Mouse (Mus musculus): ENCODE data around the gene Abcf2. TPM values are rescaled to one million over a fixed set of nuclear protein-coding genes. Genes with fewer than 3 reads are reported as not detected.
A peak's percentile ranks its signal among the peaks of the same experiment; 100 is the strongest.

The Abcf2 gene
- total and polyA plus RNA-seq, 2 experiments from 2014 or later = 60.6 to 66.5 TPM

- Histone ChIP-seq H3K4me2 (ENCODE audit: low read depth, low read length) (no peak overlapping the region), H3K27ac (no peak overlapping the region), H3K4me3 (ENCODE audit: low read length) (no peak overlapping the region), H3K4me1 (ENCODE audit: insufficient read depth, low read length) (peaks cover 16% of the 10 kb centered on the region), H3K9me3 (ENCODE audit: low read length) (no peaks in the 10 kb centered on the region), H3K36me3 (ENCODE audit: insufficient read depth, low read length) (peaks cover 17% of the 10 kb centered on the region), H3K9ac (replicated peaks; ENCODE audit: low read length) (no peak overlapping the region), H3K27me3 (ENCODE audit: insufficient read depth, low read length) (no peaks in the 10 kb centered on the region)
- ATAC-seq = no peak
- no peak for TF ChIP-seq CTCF (IDR thresholded peaks at IDR 0.05; ENCODE audit: low read depth)
- DNase-seq (ENCODE audit: low spot score) = no peak
- 75% methylated on average over 10 of the region's 10 CpGs for WGBS
These were observed 16.0 kb upstream of the Abcf2 start for GRCm38 (mm10) chr5:24593230-24593629.

GRCm38 (mm10) chr5:24592471-24593160 lies 15.3 kb upstream of the Abcf2 start:
- H3K4me3 ChIP-seq (ENCODE audit: low read length) = no peak overlapping the region
- WGBS = 76% methylated on average over 21 of the region's 21 CpGs
- ATAC-seq = no peak
- peaks cover 17% of the 10 kb centered on the region for H3K36me3 ChIP-seq (ENCODE audit: insufficient read depth, low read length)
- no peak overlapping the region for H3K27ac ChIP-seq
- no peak for TF ChIP-seq CTCF (IDR thresholded peaks at IDR 0.05; ENCODE audit: low read depth)
- peaks cover 16% of the 10 kb centered on the region for H3K4me1 ChIP-seq (ENCODE audit: insufficient read depth, low read length)
- H3K4me2 ChIP-seq (ENCODE audit: low read depth, low read length) = no peak overlapping the region
- no peaks in the 10 kb centered on the region for H3K27me3 ChIP-seq (ENCODE audit: insufficient read depth, low read length)
- no peaks in the 10 kb centered on the region for H3K9me3 ChIP-seq (ENCODE audit: low read length)
- no peak overlapping the region for H3K9ac ChIP-seq (replicated peaks; ENCODE audit: low read length)
- no peak for DNase-seq (ENCODE audit: low spot score)

GRCm38 (mm10) chr5:24591796-24592470 lies 14.7 kb upstream of the Abcf2 start:
- H3K36me3 ChIP-seq (ENCODE audit: insufficient read depth, low read length) = peaks cover 17% of the 10 kb centered on the region
- 61% methylated on average over 23 of the region's 24 CpGs for WGBS

GRCm38 (mm10) chr5:24591268-24591721 lies 14.0 kb upstream of the Abcf2 start:
- no peak for TF ChIP-seq CTCF (IDR thresholded peaks at IDR 0.05; ENCODE audit: low read depth)
- 29% methylated on average over 23 of the region's 23 CpGs for WGBS
- DNase-seq (ENCODE audit: low spot score) (no peak), ATAC-seq (no peak)
- Histone ChIP-seq H3K27me3 (ENCODE audit: insufficient read depth, low read length) (no peaks in the 10 kb centered on the region), H3K9ac (replicated peaks; ENCODE audit: low read length) (no peak overlapping the region), H3K27ac (peak overlapping the region; percentile 3; the same call in 1 of the 2 replicates), H3K9me3 (ENCODE audit: low read length) (no peaks in the 10 kb centered on the region), H3K4me3 (ENCODE audit: low read length) (no peak overlapping the region), H3K4me2 (ENCODE audit: low read depth, low read length) (no peak overlapping the region), H3K36me3 (ENCODE audit: insufficient read depth, low read length) (peaks cover 17% of the 10 kb centered on the region), H3K4me1 (ENCODE audit: insufficient read depth, low read length) (peaks cover 13% of the 10 kb centered on the region)

More at GRCm38 (mm10) chr5:24591796-24592470, 14.7 kb upstream of the Abcf2 start:
- Histone ChIP-seq H3K9ac (replicated peaks; ENCODE audit: low read length) (no peak overlapping the region), H3K4me2 (ENCODE audit: low read depth, low read length) (no peak overlapping the region), H3K27me3 (ENCODE audit: insufficient read depth, low read length) (no peaks in the 10 kb centered on the region), H3K4me1 (ENCODE audit: insufficient read depth, low read length) (peaks cover 17% of the 10 kb centered on the region), H3K4me3 (ENCODE audit: low read length) (no peak overlapping the region), H3K9me3 (ENCODE audit: low read length) (no peaks in the 10 kb centered on the region), H3K27ac (no peak overlapping the region)
- no peak for ATAC-seq
- DNase-seq (ENCODE audit: low spot score) = no peak
- no peak for TF ChIP-seq CTCF (IDR thresholded peaks at IDR 0.05; ENCODE audit: low read depth)

- no peak for DNase-seq (ENCODE audit: low spot score)
These were observed 12.5 kb upstream of the Abcf2 start for GRCm38 (mm10) chr5:24589511-24590500.

GRCm38 (mm10) chr5:24587200-24587577 lies 9.9 kb upstream of the Abcf2 start:
- peak; percentile 39 for DNase-seq (ENCODE audit: low spot score)
- Histone ChIP-seq H3K4me2 (ENCODE audit: low read depth, low read length) (peak overlapping the region; percentile 83), H3K9ac (replicated peaks; ENCODE audit: low read length) (peak overlapping the region; percentile 76)

More at GRCm38 (mm10) chr5:24589511-24590500, 12.5 kb upstream of the Abcf2 start:
- H3K4me2 ChIP-seq (ENCODE audit: low read depth, low read length) = no peak overlapping the region
- no peak overlapping the region for H3K9ac ChIP-seq (replicated peaks; ENCODE audit: low read length)
- H3K27me3 ChIP-seq (ENCODE audit: insufficient read depth, low read length) = no peaks in the 10 kb centered on the region
- 81% methylated on average over 20 of the region's 20 CpGs for WGBS
- no peak for TF ChIP-seq CTCF (IDR thresholded peaks at IDR 0.05; ENCODE audit: low read depth)
- H3K27ac ChIP-seq = no peak overlapping the region
- no peak overlapping the region for H3K4me3 ChIP-seq (ENCODE audit: low read length)
- H3K4me1 ChIP-seq (ENCODE audit: insufficient read depth, low read length) = peaks cover 10% of the 10 kb centered on the region
- peaks cover 17% of the 10 kb centered on the region for H3K36me3 ChIP-seq (ENCODE audit: insufficient read depth, low read length)
- H3K9me3 ChIP-seq (ENCODE audit: low read length) = no peaks in the 10 kb centered on the region
- ATAC-seq = no peak

More at GRCm38 (mm10) chr5:24587200-24587577, 9.9 kb upstream of the Abcf2 start:
- Histone ChIP-seq H3K4me1 (ENCODE audit: insufficient read depth, low read length) (peaks cover 10% of the 10 kb centered on the region), H3K27ac (peak overlapping the region; percentile 86), H3K36me3 (ENCODE audit: insufficient read depth, low read length) (peaks cover 6% of the 10 kb centered on the region), H3K4me3 (ENCODE audit: low read length) (peak overlapping the region; percentile 77), H3K9me3 (ENCODE audit: low read length) (no peaks in the 10 kb centered on the region), H3K27me3 (ENCODE audit: insufficient read depth, low read length) (no peaks in the 10 kb centered on the region)
- 23% methylated on average over 4 of the region's 4 CpGs for WGBS
- peak; percentile 33; the same call in 1 of the 2 replicates for ATAC-seq
- no peak for TF ChIP-seq CTCF (IDR thresholded peaks at IDR 0.05; ENCODE audit: low read depth)

Data from hindbrain, postnatal 0 days (tissue).